Mouse (Mus musculus) kidney, adult 8-10 months (tissue): Measurements from ENCODE around the gene Slc38a5.

Experiments
- DNase-seq, 2 experiments: peaks; one replicate each; pipeline ENCODE4 v3.0.0; 2022

The Slc38a5 gene

DNA sequence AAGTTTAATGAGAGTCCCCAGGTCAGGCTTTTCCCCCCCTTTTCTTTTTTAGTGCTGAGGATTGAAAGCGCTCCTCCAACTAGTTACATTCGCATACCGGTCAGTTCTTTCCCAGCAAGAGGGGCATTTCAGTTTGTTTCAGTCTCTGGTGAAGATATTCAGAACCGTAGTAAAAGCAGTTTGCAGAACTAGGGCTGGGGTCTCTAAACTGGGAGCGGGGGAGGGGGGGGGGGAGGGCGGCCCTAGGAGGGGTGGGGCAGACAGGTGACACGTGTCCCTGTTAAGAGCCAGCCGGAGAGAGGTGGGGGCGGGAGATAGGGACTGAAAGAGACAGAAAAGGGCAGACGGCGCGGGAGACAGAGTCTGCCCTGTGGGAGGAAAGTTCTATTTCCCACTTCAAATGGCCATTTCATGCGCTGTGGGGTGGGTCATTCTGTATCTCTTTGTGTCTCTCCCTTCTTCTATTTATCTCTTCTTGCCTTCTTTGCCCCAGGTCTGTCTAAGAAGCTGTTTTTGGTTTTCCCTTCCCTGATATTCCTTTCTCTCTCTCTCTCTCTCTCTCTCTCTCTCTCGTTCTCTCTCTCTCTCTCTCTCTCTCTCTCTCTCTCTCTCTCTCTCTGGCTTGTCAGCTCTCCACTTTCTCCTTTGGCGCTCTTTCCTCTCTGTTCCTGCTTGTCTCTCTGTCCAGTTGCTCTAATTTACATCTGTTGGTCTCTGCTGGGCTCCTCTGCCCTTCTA lies at the start of gene Slc38a5:
Gene Slc38a5, plus strand, starts transcription at position 51 of the 738 bp plus-strand sequence.
- no peak for DNase-seq

DNA sequence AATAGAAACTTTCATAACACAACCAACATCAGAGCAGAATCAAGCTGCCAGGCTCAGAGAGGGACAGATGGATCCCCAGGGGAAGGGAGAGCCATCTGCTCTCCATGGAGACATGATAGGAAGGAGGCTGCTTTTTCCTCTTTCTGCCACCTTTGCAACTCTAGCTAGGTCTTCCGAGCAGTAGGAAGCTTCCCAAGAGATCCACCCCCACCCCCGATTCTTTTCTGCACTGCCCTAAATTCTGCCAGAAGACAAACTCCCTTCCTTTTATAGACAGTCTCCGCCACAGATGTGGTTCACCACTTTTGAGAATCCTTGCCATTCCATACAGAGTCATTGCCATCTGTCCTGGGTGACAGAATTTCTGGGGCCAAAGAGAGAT lies 48.6 kb upstream of the Slc38a5 start:
- no peak for DNase-seq

DNA sequence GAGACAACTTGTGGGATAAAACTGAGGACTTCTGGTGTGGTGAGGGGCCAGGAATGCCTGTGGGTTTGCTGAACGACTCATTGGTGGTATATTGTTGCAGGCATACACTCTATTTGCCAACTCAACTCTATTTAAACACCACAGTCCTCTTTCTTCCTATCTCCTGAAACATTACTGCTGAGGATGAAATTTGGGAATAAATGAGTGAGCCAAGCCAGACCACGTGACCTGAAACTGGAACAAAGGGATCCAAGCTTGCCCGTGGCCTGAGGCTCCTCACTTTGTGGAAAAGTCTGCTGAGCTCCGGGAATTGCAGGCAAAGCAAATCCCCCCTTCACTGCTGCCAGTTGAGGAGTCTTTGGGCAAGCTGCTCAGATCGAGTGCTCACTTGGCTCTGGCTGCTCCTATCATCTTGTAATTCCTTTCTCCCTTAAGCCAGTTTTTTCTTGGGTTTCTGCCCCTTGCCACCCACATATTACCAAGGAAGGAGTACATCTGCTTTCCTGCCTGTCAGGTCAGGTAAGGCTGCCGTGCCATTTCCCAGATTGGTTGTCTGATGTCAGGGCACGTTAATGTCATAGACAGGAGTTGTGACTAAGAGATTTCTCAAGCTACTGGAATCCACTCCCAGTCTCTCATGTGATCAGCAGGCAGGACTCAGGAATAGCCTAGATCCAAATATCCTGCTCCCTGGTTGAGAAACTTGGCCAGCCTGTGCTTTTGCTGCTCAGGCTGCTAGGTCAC lies 48.1 kb upstream of the Slc38a5 start:
- no peak for DNase-seq

DNA sequence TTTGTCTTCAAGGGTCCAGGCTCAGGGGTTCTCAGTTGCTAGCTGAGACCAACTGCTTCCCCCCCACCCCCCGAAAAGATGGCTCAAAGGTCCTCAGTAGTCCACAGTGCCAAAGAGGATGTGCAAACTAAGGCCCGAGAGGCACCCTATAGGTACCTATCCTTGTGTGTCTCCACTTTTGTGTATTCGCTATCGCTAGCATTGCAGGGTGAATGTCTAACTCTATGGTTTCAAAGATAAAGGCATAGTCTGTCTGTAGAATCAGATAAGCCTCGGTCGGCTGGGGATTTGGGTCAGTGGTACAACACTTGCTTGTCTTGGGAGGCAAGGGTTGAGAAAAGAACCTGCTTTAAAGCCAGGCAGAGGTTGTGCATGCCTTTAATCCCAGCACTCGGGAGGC lies 47.5 kb upstream of the Slc38a5 start:
- no peak for DNase-seq

DNA sequence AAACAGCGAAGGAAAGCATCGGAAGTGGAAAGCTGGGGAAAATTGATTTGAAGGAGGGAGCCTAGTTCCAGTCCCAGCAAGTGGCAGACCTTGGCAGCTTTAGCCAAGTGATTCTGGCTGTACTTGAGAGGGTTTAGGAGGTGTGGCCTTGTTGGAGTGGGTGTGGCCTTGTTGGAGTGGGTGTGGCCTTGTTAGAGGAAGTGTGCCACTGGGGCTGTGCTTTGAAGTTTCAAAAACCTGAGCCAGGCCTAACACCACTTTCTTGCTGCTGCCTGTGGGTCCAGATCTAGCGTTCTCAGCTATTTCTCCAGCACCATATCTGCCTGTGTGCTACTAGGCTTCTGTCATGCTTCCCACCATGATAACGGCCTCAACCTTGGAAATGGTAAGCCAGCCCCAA lies 40.7 kb upstream of the Slc38a5 start:
- no peak for DNase-seq

DNA sequence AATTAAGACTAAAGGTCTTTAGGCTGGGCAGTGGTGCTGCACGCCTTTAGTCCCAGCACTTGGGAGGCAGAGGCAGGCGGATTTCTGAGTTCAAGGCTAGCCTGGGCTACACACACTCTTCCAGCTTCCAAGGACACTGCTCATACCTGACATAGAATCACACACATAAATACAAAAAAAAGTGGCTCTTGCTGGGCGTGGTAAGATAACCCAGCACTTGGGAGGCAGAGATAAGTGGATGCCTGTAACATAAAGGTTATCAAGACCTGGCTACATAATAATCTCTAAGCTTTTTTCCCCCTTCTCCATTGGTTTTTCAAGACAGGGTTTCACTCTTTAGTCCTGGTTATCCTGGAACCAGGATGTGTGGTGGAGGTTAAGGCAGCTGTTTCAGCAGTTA lies 37.3 kb upstream of the Slc38a5 start:
- no peak for DNase-seq

DNA sequence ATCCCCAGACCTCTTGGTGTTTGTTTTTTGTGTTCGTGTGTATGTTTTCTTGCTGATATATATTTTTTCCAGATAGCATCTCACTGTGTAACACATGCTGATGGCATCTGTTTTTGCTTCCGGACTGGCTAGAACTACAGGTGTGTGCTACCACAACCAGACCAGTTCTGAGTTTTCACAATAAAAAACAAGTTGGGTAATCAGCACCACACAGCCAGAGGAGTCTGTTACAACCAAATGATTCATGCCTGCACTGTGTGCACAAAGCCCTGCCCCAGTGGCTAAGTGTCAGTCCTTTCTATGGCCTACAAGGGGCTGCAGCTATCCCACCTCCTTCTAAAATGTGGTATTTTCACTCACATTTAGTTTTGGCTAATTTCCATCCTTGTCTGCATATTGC lies 34.2 kb upstream of the Slc38a5 start:
- DNase-seq, result no peak

DNA sequence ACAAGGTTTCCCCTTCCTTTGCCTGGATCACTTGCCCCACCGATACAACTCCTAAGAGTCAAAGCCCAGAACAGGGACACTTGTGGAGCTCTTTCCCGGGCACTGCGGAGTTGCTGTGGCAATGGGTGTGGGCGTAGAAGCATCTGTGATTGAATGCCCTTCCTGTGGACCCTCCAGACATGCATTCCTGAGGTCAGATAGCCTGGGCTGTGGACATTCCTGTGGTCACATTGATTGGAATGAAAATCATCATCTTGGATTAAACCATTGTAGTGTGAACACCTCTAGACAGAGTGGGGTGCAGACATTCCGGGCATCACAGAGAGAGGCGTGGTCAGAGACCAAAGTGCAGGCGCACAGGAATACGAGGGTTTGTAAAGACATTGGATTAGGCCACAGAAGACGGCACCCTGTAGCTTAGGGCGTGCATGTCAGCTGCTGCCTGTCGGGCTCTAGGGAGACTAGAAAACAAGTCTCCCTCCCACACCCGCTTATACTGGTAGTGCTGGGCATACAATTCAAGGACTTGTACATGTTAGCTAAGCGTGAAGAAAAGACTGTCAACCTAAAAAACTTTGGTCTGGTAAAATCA lies 32.0 kb upstream of the Slc38a5 start:
- DNase-seq, result no peak

DNA sequence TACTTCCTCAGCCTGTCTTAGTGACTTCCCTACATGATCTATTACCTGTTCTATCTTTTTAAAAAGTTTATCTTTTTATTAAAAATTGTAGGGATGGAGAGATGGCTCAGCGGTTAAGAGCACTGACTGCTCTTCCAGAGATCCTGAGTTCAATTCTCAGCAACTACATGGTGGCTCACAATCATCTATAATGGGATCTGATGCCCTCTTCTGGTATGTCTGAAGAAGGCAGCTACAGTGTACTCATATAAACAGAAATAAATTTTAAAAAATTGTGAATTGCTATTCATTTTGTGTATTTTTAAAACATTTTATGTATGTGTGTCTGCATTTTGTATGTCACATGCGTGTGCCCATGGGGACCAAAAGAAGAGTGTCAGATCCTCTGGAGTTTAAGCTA lies 23.3 kb upstream of the Slc38a5 start:
- DNase-seq, result no peak

DNA sequence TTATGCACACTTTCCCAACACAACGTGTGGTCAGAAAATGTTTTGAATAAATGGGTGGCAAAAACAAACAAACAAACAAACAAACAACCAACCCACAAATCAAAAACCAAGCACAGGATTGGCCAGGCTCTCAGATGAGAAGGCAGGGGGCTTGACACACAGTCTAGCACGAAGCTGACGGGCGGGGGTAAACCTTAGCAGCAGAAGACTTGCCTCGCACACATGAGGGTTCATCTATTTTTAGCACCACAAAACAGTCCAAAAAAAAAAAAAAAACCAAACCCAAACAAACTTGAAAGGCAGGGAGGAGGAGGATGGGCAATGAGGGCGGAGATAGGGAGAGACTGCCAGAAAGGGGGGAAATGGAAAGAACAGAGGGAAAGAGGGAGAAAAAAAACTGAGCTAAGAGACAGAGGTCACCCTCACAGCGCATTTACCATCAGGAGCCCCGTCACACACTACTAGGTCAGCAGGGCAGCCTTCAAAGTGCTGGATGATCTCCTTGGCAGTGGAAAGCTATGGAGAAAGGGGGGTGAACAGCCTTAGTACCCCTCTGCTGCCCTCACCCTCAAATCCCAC lies 22.3 kb upstream of the Slc38a5 start:
- DNase-seq, result no peak

DNA sequence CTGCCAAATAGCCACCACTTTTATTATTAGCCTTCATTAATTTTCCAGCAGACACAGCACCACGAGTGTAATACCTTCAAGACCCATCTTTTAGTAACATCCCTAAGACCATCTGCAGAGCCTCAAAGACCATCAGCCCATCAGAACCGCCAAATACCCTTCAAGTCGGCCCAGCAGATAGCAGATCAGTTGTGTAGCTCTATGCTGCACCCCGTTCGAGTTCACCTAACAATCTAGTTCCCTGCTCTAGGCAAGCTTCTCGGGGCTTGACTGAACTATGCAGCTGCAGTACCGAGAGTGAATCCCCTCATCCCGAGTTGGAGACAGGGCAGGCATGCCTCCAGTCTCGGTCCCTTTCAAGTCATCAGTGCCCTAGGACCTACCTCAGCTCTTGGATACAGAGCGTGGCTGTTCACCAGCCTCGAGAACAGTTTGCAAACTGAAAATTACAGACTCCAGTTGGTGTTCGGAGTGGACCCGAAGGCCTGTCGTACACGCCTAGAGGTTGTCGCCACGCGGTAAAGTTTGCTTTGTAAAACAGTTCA lies 19.1 kb upstream of the Slc38a5 start:
- no peak for DNase-seq

DNA sequence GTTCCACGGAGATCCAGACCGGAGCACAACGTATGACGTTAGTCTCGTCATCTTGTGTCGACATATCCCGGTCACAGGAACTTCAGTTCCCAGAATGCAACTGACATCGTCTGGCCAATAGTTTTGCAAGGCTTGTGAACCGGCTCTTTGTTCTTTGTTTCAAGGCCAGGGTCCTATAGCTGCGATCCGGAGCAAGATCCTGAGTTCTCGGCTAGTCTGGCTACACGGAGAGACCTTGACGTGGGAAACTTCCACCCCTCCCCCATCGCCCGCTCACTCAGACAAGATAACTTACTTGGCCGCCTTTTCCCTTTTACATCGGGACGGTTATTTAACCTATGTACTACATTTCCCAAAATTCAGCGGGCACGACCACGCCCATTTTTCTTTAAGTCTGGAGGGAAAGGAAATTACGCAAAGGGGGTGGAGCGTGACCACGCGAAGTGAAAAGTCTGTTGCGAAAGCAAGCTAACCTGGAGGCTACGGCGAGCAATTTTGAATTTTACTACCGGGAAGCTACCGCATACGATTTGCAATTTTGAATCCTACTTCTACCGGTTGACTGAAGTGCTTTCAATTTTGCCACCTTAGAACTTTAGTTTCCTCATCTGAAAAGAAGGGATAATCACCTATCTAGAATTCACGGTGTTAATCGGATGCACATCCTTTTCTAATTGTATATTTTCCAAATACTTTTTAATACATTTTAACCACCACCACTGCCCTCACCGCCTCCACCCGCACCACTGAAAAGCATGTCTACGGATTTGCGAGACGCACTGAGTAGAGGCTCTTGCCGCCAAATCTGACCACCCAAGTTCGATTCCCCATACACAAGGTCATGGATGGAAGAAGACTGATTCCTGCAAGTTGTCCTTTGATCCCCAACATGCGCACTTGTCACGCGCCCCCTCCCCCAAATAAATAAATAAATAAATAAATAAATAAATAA lies 18.3 kb upstream of the Slc38a5 start, which contains the start of gene Ftsj1:
Gene Ftsj1, minus strand, starts transcription at position 73 of the 952 bp plus-strand sequence.
- DNase-seq, result peak; percentile 87 to 89

DNA sequence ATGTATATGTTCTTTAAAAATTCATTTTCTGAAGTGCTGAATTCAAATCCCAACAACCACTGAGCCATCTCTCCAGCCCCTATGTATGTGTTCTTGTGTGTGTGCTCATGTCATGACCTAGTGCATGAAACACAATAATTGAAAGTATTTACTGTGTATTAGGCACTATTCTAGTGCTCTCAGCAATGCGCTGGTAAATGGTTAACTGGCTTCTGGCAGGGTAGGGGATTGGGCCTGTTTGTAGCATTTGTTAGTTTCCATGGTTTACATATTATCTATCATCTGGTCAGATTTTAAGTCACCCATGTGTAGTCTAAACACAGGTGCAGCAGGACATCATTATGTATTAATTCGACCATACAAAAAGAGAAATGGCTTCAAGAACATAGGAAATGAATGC lies 17.2 kb upstream of the Slc38a5 start:
- DNase-seq, result peak; percentile 34 to 59

DNA sequence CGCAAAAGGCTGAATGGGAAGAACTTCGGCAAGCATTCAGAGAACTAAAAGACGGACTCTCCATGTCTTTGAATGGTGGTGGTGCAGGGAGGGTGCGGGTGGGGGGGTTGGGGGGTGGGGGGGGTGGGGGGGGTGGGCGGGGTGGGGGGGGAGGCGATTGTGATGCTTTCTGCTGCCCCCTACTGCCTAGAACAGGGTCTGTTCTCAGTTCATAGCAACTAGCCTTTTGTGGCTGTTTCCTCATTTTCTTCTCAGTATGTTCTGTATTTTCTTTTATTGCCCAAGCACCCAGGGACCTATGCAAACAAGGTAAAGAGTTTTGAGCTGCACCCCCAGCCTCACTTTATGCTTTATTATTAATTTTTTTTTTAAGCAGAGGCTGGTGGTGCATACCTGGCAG lies 15.1 kb upstream of the Slc38a5 start:
- DNase-seq, result no peak

DNA sequence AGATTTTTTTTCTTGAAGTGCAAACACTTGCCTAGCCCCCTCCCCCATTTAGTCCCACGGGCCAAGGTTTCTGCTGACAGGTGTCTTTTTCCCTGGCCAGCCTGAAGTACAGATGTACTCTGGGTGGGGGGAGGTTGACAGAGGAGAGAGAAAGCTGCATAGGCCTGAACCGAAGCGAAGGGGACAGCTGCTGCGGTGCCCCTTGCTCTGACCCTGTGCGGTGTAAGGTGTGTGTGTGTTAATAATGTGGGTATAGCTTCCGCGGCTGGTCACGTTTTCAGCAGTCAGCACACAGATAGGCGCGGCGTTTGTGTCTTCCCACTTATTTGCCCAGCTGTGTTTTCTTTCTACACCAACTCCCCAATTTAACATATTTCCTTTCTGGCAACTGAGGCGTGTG lies 11.5 kb upstream of the Slc38a5 start:
- no peak for DNase-seq

DNA sequence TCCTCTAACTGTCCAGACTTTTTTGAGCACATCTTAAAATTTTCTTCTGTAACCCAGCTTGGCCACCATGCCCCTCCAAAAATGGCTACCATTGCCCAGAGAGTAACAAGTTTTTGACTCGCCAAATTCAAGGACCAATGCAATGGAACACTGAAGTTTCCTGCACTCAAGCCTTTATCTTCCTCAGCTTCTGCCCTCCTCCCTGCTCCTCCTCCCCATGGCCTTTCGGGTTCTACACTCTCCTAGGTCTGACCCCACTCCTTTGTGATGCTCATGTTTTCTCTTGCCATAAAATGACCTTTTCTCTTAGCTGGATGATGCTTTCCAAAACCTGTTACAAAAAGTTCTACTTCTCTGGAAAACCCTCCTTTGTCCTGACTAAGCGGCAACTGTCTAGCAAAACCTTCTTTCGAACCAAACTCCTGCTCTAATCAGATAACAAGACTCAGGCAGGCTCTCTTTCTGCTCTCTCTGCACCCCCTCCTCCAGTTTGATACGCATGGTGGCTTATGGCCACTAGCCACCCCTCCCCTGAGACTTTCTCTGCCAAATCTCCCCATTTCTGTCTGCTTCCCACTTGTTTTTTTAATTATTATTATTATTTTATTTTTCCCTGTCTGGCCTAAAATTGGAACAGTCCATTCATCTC lies 7.7 kb upstream of the Slc38a5 start:
- DNase-seq, result no peak

DNA sequence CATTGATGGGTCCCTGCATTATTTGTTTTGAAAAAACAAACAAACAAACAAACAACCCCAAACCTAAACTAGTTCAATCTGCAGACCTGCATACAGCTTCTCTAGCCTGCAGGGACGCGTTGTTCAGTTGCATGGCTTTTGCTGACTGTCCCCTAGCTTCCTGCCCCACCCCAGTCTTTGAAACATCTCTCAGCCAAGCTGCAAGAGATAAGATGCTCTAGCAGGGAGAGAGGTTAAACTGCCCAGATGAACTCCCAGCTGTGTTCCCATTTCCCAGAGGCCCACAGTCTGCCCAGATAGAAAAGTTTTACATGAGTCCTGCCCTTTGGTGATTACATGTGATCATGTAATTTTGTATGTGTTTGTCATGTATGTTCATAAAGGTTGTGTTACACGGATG lies 6.7 kb upstream of the Slc38a5 start:
- no peak for DNase-seq

DNA sequence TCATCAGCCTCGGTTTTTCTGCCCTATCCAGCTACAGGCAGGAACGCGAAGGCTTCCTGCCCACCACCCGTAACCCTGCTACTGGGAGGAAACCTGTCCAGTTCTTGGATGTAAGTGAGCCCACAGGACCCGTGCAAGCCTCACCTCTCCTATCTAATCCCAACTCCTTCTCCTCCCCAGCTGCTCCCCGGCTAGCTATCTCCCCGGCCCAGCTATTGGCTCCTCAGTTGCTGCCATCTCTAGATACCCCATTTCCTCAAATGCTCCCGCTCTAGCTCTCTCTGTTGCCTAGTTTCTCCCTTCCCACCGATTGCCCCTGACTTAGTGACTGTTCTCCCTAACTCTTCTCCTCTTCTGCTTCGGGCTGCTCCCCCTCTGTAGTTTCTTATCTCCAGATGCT lies 1.1 kb downstream of the Slc38a5 start:
- no peak for DNase-seq

DNA sequence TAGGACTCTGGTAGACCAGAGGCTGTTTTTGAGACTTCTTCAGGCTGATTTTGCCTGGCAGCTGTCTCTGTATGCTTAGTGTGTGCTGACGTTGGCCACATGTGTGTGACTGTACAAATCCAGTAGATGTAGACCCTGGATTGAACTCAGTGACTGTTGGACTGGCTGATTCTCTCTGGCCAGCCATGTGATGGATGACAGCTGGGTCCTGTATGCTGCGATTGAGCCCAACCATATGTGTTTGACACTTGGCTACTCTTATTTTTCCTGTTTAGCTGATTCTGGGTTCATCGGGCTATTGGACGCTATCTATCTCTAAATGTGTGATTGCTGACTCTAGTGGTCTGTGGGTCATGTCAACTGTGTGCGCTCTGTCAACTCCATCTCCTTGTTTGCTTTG lies 3.1 kb downstream of the Slc38a5 start:
- DNase-seq, result no peak

DNA sequence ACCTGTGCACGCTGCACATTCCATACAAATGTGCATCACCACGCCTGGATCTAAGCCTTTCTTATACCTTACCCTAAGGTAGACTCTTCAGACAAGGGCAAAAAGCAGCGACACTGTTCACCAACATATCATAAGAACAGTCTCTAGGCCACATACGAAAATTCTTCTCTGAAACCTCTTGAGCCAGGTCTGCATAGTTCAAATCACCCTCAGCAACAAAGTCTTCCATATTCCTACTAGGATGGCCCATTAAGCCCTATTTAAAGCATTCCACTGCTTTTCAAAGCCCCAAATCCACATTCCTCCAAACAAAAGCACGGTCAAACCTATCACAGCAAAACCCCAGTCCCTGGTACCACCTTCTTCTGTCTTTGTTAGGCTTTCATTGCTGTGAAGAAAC lies 17.7 kb downstream of the Slc38a5 start:
- no peak for DNase-seq

DNA sequence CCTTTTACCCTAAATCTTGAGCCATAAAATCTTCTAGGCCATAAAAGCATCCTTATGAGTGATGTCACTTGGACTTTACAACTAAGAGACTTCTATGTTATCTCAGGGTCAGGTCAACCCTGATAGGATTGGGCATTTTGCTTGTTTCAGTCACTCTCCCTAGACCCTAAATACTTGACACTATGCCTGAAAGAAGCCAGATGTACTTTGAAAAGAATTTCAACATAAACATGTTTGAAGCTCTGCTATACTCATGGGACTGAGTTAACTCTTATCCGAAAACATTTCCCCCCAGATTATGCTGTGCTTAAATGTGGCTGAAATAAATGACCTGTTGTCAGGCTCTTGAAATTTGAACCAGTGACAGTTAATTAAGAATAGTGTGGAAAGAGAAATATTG lies 38.4 kb downstream of the Slc38a5 start:
- no peak for DNase-seq

DNA sequence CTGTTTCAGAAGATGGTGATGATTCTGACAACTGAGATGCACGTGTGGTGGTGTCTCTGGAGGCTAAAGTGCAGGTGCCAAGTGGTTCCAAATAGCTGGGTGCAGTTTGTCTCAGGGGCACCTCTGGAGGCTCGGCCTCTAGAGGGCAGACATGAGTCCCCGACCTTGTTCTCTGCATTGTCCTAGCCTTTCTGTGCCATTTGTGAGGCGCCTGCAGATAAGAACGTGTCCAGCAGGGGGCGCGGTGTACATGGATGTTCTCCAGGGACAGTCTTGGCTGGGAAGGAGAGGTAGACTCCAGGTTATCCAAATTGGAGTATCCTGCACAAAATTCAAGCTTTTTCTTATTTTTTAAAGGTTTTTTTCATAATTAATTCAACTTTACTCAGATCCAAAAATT lies 44.0 kb downstream of the Slc38a5 start:
- DNase-seq, result peak; percentile 29 to 65
